9 mouse cellular contexts compared by ENCODE assay signal in the genomic region with DNA sequence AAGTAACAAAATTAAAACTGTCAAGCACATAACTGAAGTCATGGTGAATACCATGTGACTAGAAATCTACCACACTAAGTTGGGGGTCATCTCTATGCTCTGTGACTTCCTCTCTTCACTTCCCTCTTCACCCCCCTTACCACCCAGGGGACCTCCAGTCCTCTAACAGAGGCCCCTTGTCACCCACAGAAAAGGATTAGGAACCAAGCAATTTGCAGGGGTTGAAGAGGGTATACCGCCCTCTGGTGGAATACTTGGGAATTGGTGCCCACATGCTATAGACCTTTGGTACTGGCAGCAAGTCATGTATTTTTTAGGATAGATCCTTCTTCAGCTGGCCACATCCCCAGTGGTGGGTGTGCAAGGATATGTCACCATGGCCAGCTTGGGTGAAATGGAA. TPM values are rescaled to one million over a fixed set of nuclear protein-coding genes. Genes with fewer than 3 reads are reported as not detected.
DNase-seq lines count a peak whose midpoint lies in the region; ATAC-seq lines count a peak whose summit lies in the region.
"Had no signal": no experiment of that assay in that cellular context is flagged by ENCODE, and none has a peak within 500 bp of the region (broad histone marks: within the 10 kb centered on the region; RNA-seq: fewer than 3 reads in every experiment).

No protein-coding gene starts in this region.

- DNase-seq in neural tube, embryonic 10.5 days (ENCODE audit: extremely low spot score, low spot score), result peak; percentile 63
- peak; percentile 32 for DNase-seq in cerebellum, adult 11-12 months
- peak; percentile 74 for DNase-seq in forelimb bud, embryonic 11.5 days (ENCODE audit: low read depth, low spot score)
- DNase-seq in limb, embryonic 10.5 days (ENCODE audit: low spot score), result peak; percentile 70
- peak; percentile 94 for DNase-seq in splenic B cell, adult 2 months (ENCODE audit: low read depth, low spot score)

- no peaks in the 10 kb centered on the region for H3K27me3 ChIP-seq in neural tube, embryonic 15.5 days (replicated peaks)
- no peaks in the 10 kb centered on the region for H3K27me3 ChIP-seq in limb, embryonic 10.5 days (ENCODE audit: low read depth, poor library complexity, severe bottlenecking)
- H3K27me3 ChIP-seq in splenic B cell, adult 2 months (ENCODE audit: control insufficient read depth, insufficient read depth, low read length, poor library complexity, severe bottlenecking), result no peaks in the 10 kb centered on the region; the same call in 1 of the 2 replicates
- H3K27me3 ChIP-seq: embryonic facial prominence, embryonic 15.5 days had no signal

- ATAC-seq in neural tube, embryonic 15.5 days (ENCODE audit: low FRiP score), result no peak
- peak; percentile 79 for ATAC-seq in inflammation-experienced regulatory T-cells, adult 6 months
- peak; percentile 86 for ATAC-seq in monocyte, adult 5-6 weeks (replicated peaks; ENCODE audit: insufficient number of reproducible peaks, low FRiP score, low TSS enrichment, poor library complexity, severe bottlenecking)

- H3K36me3 ChIP-seq in neural tube, embryonic 15.5 days, result no peaks in the 10 kb centered on the region
- H3K36me3 ChIP-seq in limb, embryonic 10.5 days, result no peaks in the 10 kb centered on the region
- no peaks in the 10 kb centered on the region for H3K36me3 ChIP-seq in splenic B cell, adult 2 months (ENCODE audit: control insufficient read depth, insufficient read depth, low read length, poor library complexity, severe bottlenecking)
- H3K36me3 ChIP-seq: embryonic facial prominence, embryonic 15.5 days had no signal

- no peak overlapping the region for H3K27ac ChIP-seq in neural tube, embryonic 15.5 days (replicated peaks)
- no peak overlapping the region for H3K27ac ChIP-seq in limb, embryonic 10.5 days
- H3K27ac ChIP-seq: embryonic facial prominence, embryonic 15.5 days had no signal

- no peak overlapping the region for H3K4me3 ChIP-seq in neural tube, embryonic 15.5 days (replicated peaks)
- H3K4me3 ChIP-seq in limb, embryonic 10.5 days, result no peak overlapping the region
- H3K4me3 ChIP-seq: embryonic facial prominence, embryonic 15.5 days had no signal

- 0% methylated on average over 1 of the region's 1 CpGs for whole genome bisulfite sequencing in neural tube, embryonic 15.5 days
- WGBS in limb, embryonic 10.5 days, result 0% methylated on average over 1 of the region's 1 CpGs

- no peaks in the 10 kb centered on the region for H3K4me1 ChIP-seq in neural tube, embryonic 15.5 days
- H3K4me1 ChIP-seq in limb, embryonic 10.5 days, result peaks cover 3% of the 10 kb centered on the region; the same call in 1 of the 2 replicates
- H3K4me1 ChIP-seq: embryonic facial prominence, embryonic 15.5 days had no signal

- no peak overlapping the region for H3K9ac ChIP-seq in neural tube, embryonic 15.5 days (replicated peaks)
- H3K9ac ChIP-seq: embryonic facial prominence, embryonic 15.5 days had no signal

- no peak overlapping the region for H3K4me2 ChIP-seq in neural tube, embryonic 15.5 days
- H3K4me2 ChIP-seq: embryonic facial prominence, embryonic 15.5 days had no signal

- no peaks in the 10 kb centered on the region for H3K9me3 ChIP-seq in neural tube, embryonic 15.5 days (replicated peaks)
- no peaks in the 10 kb centered on the region for H3K9me3 ChIP-seq in limb, embryonic 10.5 days (replicated peaks)
- H3K9me3 ChIP-seq: embryonic facial prominence, embryonic 15.5 days had no signal

RNA-seq across cellular contexts. Expression of a gene that starts 14.6 kb away (rescaled TPM):
- polyA plus RNA-seq in neural tube, embryonic 15.5 days (2015; fragmentation: Nextera tagmentation; extraction: Ambion mirVana), result 44.3 and 52.7 TPM in 2 replicates
- 100 to 1,000 TPM; 103 to 180 (median 127) TPM for polyA plus RNA-seq in inflammation-experienced regulatory T-cells, adult 6 months (2017; shearing (Covaris generic))
- 86.4 and 104 TPM in 2 replicates for polyA plus RNA-seq in limb, embryonic 10.5 days (2016; fragmentation: Nextera tagmentation; extraction: Ambion mirVana)
- total RNA-seq in monocyte, adult 5-6 weeks (2017), result 67.5 to 109 TPM (median 103 TPM) in 3 replicates

RNA-seq across cellular contexts. Expression of a gene that starts 22.1 kb away (rescaled TPM):
- polyA plus RNA-seq in neural tube, embryonic 15.5 days (2015; fragmentation: Nextera tagmentation; extraction: Ambion mirVana), result 56.5 and 58.9 TPM in 2 replicates
- 100 to 1,000 TPM; 102 to 127 (median 108) TPM for polyA plus RNA-seq in inflammation-experienced regulatory T-cells, adult 6 months (2017; shearing (Covaris generic))
- polyA plus RNA-seq in limb, embryonic 10.5 days (2016; fragmentation: Nextera tagmentation; extraction: Ambion mirVana), result 49.2 and 59.9 TPM in 2 replicates
- 143 to 184 TPM (median 150 TPM) in 3 replicates for total RNA-seq in monocyte, adult 5-6 weeks (2017)

Comparison
In these comparisons a context has a peak if more than half of its experiments do, and no peak if none do; other contexts are left out.
1. DNase-seq: peak in every context shown above with its lines; median percentile 94 in splenic B cell, adult 2 months; 74 in forelimb bud, embryonic 11.5 days; 70 in limb, embryonic 10.5 days; 63 in neural tube, embryonic 10.5 days; 32 in cerebellum, adult 11-12 months.